Mouse (Mus musculus) G1E-ER4 (cell line): ENCODE measurements around the gene Rundc3a. TPM values are rescaled to one million over a fixed set of nuclear protein-coding genes. Genes with fewer than 3 reads are reported as not detected.
"Not testable (repeated sequence)": the region's sequence is repeated elsewhere in the genome, so short reads cannot be mapped to it uniquely, and the experiment has no call there.

Source experiments
- GATA1 ChIP-seq: IDR thresholded peaks from one replicate; pipeline ENCODE4 v1.8.0; 2012; ENCODE audit warnings: low read length, inconsistent platforms
- polyA plus RNA-seq: library from polyadenylated mRNA; stranded (reverse); fragments of >175 nt; gene quantifications from 2 replicates; pipeline ENCODE4 v1.2.3, GENCODE M21; 2012

Rundc3a gene
- polyA plus RNA-seq, 1 experiment, result not detected

DNA sequence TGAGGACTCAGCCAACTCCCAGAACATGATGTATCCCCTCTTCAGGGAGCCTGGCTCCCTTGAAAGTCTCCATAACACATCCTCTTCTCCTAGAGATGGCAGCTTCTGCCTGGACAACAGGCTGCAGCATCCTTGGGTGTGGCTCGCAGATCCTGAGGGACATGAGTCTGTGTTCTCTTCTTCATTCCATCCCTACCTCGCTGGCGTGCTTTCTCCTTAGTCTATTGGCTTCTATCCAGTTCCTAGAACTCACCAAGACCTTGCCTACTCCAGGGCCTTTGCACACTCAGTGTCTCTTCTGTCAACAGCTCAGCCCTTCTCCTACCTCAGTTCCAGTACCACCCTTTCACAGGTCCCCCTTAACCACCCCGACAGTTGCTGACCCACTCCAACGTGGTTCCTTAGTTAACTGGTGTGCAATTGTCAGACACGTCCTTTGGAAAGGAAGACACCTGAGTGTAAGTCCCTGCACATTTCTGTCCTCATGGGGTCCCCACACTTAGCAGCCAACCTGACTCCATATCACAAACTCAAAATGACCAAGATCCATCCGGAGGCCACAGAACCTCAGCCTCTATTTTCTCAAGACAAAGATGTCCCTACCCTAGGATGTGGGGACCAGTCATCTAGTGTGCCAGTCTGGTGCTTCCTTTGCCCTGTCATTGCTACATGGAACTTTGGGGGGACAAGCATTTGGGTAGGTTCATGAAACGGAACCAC is 31.3 kb upstream of the Rundc3a start:
- no peak for TF ChIP-seq GATA1

DNA sequence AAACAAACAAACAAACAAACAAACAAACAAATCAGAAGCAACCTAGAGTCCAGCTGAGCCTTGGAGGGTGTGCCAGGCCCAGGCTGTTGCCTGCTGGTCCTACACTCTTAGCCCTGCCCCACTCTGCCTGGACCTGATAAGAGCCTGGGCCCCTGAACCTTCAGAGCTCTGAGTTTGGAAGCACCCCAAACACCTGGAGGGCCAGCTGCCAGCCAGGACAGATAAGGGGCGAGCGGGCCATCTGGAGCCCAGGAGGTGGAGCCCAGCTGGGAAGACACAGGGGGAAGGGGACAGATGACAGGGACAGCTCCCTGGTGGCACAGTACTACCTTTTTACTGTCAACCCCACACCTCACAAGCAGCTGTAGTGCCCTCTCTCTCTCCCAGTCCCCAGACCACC is 29.6 kb upstream of the Rundc3a start:
- TF ChIP-seq GATA1, result no peak

DNA sequence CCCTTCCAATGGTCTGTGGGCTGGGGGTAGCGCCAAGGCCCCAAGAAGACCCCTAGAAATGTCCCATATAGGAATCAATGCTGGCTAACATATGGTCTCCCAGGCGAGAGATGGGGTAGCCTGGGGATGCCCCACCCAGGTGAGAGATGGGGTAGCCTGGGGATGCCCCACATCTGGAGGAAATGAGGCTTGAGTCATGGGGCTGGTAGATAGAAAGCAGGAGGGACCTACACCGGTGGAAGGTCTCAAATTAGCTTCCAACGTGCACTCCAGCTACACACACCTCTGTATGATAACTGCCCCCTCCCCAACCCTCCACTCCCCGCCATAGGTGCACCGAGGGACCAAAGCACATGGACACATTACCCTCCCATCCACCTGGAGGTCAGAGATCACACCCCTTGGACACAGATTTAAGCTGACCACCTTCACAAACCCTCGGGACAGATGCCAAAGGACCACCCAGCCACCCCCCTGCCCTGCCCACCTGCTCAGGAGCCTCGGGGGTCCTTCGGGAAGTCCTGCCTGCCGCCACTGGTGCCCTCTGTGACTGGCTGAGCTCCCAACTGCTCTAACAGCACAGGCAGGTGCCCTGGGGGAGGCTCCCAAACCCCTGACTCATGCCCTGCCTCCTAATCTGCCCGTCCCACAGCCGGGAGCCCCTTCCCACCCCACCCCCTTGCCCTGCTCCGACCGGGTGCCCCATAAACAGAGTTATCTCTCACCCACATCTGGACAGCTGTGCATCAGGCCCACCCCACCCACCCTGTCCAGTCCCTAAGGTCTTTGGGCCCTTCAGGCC is 28.4 kb upstream of the Rundc3a start:
- TF ChIP-seq GATA1, result no peak

DNA sequence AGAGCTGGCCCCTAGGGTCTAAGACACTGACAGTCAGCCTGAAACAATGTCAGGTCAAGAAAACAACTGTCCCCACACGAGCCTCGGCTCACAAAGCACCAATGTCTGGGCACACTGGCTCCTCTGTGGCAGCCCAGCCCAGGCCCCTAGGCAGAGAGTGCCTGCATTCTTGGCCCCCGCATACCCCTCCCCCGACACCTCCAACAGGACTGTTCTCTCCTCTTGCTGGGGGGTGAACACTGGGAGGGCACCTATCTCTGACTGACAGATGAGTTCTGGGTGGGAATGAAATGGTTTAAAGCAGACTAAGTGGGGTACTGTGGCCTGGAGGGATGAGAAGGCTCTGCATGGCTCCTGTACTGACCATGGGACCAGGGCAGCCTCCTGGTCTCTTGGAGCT is 27.5 kb upstream of the Rundc3a start:
- TF ChIP-seq GATA1, result no peak

DNA sequence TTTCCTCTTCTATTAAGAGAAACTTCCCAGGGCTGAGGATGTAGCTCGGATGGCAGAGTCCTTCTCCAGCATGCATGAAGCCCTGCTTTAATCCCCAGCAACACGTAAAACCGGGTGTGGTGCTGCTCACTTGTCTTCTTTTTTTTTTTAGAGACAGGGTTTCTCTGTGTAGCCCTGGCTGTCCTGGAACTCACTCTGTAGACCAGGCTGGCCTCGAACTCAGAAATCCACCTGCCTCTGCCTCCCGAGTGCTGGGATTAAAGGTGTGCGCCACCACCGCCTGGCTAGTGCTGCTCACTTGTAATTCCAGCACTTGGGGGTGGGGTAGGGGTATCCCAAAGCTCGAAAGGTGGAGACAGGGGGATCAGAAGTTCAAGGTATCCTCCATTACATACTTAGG is 27.1 kb upstream of the Rundc3a start, which contains the start of gene Slc4a1:
Slc4a1 (minus strand) TSS at position 101 of the 400 bp plus-strand sequence.
- TF ChIP-seq GATA1, result not testable (repeated sequence)

DNA sequence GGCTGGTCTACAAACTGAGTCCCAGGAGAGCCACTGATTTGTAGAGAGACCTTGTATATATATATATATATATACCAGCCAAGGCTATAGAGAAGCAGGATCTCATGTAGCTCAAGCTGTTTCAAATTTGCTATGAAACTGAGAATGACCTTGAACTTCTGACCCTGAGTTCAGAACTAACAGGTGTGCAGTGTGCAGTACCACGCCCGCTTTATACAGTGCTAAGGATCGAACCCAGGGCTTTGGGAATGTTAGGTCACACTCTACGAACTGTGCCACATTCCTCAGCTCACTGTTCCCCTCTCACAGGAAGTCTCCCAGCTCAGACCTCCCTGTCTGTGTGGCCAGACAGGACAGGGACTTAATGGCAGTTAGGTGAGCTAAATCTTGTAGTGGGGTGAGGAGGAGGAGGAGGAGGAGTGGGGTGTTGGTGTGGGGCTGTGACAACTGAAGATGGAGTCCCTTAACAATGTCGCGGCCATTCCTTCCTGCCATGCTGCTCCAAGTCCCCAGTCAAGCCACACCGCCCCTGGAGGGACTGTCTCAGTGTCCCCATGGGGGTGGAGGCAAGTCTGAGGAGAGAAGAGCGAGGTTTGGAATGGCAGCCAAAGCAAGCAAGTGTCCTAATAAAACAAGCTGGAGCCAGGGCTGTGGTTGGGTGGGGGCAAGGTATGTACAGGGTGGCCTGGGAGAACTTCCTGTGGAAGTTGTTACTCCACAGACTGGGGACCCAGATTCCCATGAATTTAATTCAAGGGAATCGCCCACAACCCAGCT is 25.5 kb upstream of the Rundc3a start:
- no peak for TF ChIP-seq GATA1

DNA sequence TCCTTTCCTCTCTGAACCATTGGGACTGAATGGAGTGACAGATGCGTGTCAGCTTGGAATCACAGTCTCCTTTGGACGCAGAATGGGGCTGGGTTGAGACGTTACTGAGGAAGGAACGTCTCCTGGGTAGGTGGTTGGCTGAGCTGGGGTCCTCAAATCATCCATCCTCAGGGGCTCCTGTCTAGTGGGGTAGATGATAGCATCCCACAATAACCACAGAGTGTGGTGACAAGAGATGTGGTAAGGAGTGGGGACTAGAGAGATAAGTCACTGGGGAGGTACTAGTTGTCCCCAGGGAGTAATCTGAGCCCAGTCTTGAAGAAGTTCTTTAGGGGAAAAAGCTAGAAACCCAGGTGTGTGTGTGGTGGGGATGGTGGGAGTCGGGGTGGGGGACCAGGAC is 24.9 kb upstream of the Rundc3a start:
- TF ChIP-seq GATA1, result peak; percentile 78

DNA sequence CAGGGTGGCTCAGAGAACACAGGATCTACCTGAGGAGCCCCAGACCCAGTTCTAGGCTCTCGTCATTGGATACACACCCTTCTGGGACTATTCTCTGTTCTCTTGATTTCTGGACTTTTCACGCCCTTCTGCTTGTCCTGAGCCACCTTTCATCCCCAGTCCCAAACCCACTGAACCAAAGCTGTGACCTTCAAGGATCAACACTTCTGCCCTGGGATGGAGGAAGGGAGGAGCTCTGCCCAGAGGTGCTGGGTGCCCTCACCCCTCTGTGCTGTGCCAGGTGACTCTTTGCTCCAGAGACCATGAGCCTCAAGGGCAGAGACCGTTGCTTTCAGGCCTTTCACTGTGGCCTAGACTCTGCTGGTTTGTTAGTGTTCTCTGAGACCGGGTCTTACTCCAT is 23.9 kb upstream of the Rundc3a start:
- no peak for TF ChIP-seq GATA1

DNA sequence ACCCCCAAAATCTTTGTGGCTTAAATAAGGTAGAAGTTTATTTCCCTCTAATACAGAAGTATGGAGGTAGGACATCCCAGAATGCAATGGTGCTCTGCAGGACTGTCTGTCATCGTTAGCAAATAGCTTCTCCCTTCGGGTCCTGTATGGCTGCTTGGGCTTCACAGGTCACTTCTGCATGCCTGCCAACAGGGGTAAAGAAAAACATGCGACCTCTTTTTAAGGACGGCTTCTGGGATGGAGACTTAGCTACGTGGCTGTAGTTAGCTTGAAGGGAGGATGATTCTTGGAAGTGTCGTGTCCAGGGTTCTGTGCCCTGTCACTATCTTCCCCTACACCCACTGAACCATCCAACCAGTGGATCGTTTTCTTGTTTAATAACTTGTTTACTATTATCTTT is 22.9 kb upstream of the Rundc3a start:
- no peak for TF ChIP-seq GATA1

DNA sequence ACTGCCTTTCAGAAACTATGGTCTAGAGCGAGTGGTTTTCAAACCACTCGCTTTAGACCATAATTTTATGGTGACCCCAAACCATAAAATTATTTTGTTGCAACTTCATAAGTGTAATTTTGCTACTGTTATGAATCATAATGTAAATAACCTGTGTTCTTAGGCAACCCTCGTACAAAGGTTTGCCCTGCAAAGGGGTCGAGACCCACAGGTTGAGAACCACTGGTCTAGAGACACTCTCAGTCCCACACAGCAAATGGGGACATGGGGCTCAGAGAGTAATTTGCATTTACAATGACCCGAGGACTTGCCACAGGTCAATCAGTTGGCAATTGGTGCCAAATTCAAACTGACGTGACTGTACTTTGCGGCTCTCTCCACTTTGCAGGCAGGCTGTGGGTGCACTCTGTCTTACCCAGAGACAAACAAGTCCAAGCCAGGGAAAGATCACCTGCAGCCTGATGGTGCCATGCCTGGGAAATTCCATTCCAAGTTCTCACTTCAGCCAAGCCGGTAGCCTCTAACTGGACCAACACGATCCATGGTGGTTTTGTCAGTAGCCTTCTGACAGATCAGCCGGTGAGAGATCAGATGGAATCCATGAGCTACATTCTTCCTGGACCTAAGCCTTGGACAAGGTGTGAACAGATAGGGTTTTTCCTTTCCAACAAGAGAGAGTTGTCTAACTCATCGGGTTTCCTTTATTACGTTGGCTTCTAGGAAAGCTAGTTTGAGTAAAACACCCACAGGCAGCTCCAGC is 21.1 kb upstream of the Rundc3a start:
- TF ChIP-seq GATA1, result no peak

DNA sequence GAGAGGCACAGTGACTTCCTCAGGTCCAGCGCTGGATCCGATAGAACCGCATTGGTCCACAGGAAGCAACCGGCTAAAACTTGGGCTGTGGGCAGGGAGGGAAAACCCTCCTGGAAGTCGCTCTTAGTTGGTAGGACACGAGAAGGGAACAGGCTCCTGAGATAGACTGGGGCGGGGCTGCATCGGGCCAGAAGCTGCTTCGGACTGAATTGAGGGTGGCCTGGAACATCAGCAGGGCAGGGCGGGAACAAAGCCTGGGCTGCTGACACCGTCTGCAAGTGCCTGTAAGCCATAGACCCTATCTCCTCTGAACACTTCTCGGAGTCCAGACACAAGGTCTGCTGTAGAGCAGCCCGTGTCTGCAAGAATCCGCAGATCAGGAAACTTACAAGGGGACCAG is 20.3 kb upstream of the Rundc3a start:
- TF ChIP-seq GATA1, result no peak

DNA sequence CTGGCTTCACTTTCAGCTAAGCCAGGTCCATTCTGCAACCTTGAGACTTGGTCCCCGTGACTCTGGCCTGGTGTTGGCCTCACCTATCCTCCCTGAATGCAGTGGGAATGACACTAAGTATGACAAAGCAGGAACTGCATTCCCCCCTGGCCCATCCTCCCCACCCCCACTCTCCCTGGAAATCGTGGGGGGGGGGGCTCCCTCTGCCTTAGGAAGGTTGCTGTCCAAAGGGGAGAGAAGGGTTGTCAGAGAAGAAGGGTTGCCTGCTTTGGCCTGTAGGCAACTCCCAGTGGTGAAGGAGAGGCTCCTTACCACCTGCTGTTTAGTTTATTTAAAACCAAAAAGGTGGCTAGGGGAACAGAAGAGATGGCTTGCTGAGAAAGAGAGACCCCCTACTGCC is 19.6 kb upstream of the Rundc3a start:
- no peak for TF ChIP-seq GATA1

DNA sequence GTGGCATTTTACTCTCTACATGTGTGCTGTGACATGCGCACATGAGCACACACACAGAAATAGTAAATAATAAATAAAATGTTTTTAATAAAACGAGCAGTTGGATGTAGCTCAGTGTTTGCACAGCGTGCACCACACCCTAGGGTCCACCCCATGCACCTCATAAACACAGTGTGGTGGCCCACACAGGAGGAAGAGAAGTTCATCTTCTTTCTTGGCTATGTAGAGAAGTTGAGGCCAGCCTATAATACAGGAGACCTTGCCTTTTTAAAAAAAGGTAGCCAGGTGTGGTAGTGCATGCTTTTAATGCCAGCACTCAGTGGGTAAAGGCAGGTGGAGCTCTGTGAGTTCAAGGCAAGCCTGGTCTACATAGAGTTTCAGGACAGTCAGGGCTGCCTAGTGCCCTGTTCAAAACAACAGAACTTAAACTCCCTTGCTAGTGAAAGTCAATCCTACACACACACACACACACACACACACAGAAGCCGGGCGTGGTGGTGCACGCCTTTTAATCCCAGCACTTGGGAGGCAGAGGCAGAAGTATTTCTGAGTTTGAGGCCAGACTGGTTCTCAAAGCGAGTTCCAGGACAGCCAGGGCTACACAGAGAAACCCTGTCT is 19.0 kb upstream of the Rundc3a start:
- no peak for TF ChIP-seq GATA1

DNA sequence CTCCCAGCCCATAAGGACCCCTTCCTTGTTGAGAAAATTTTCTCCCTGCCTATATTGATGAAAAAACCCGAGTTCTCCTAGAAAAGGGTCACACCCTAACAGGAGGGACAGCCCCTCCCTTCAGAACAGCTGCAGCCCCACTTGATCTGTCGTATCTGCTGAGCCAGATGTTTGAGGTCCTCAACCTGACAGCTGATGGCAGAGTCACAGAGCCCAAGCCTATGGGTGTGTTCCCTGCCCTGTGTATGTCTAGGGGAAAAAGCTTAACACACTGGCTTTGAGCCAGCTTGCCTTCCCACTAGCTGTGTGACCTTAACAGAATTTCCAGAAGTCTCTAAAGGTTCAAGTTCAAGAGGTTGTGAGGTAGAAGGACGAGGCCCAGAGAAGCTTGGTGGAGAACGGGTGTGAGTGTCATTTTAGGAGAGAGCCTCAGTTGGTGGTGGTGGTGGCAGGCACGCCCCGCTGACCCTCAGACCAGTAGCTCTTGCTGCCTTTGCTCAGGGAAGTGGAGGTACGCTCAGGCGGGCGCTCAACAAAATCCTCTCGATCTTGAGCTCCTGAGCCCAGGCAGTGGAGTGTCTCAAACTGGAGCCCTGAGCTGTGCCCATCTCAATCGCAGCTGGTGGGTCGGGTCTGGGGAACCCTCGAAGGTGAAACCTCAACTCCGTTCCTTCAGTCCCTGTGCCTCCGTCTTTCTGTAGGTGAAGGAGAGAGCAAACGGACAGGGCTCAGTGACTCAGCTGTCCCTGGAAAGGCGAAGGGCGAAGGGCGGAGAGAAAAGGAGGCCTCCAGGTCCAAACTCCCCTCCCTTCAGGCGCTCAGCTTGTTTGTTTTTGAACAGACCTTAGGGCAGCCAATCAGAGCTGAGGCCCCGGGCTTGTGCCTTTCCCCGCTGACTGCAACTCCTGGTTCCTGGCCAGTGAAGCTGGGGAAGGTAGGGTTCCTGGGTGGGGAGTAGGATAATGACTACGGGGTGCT is 17.7 kb upstream of the Rundc3a start:
- no peak for TF ChIP-seq GATA1
